Mouse (Mus musculus): Measurements from ENCODE around the gene Arhgap22. TPM values are rescaled to one million over a fixed set of nuclear protein-coding genes. Genes with fewer than 3 reads are reported as not detected.

Gene Arhgap22
- polyA plus RNA-seq, 1 experiment from 2014 or later = 8.1 TPM

DNA sequence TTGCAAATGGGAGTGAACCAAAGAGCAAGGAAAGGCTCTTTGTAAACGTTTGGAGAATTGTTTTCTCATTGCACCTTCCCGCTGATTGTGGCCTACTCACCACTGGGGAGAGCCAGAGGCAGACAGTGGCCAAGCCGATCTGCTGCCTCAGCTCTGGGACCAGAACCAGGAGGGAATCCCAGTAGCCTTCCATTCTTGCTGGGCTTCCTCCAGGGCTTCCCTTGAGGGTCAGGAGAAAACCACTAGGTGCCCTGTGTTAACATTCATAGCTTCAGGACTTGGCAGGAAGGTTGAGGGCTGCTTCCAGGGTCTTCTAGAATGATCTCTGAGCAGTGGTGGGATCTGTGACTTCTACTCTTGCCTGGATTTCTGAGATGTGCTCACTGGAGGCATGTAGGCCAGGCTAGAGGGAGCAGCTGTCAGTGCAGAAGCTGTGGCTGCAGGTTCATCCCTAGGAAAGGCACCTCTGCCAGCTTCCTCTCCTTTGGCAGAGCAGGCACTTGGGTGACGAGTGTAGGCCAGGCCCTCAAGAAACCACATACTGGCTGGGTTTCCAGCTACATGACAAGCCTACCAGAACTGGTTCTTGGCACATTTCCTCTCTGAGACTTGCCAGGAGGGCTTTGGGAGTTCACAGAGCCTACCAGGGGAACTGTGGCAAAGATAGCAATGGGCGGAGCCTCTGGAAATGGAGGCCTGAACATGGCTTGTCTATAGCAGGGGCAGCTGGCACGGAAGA, 138.3 kb downstream of the Arhgap22 start:
- Histone ChIP-seq H3K4me1 (ENCODE audit: control insufficient read depth, insufficient read depth, low read length) (peaks cover 5% of the 10 kb centered on the region; the same call in 1 of the 2 replicates), H3K36me3 (ENCODE audit: control insufficient read depth, insufficient read depth, low read length) (no peaks in the 10 kb centered on the region), H3K27me3 (ENCODE audit: control insufficient read depth, insufficient read depth, low read length) (peaks cover 9% of the 10 kb centered on the region), H3K4me3 (ENCODE audit: low read depth, low read length) (no peak overlapping the region), H3K9ac (replicated peaks; ENCODE audit: low read depth, low read length) (no peak overlapping the region), H3K4me2 (replicated peaks; ENCODE audit: low read depth, low read length) (no peak overlapping the region), H3K9me3 (ENCODE audit: control insufficient read depth, low read depth, low read length) (no peaks in the 10 kb centered on the region), H3K27ac (ENCODE audit: low read length) (no peak overlapping the region)
- 74% methylated on average over 6 of the region's 6 CpGs for WGBS
- no peak for ATAC-seq (ENCODE audit: insufficient number of reproducible peaks, insufficient read depth, low FRiP score, low read depth)

DNA sequence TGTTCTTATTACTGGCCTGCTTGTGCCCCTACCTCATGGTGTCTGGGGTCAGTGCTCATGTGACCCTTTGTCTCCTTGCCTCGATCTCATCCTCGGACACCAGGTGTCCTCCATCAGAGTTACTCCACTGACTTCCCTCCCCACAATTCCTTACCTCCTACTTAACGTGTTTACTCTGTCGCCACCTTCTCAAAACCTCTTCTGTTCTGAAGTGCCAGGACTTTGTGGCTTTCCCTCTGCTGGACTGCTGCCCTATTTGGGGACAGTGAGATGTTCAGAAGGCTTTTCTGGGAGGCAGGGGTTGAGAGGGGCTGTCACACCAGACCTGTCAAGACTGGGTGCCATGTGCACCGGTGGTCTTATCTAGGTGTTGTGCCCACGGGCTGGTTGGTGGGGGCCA, 139.1 kb downstream of the Arhgap22 start:
- H3K27ac ChIP-seq (ENCODE audit: low read length) = no peak overlapping the region
- WGBS = 58% methylated on average over 6 of the region's 6 CpGs
- peaks cover 9% of the 10 kb centered on the region for H3K27me3 ChIP-seq (ENCODE audit: control insufficient read depth, insufficient read depth, low read length)
- no peak overlapping the region for H3K4me2 ChIP-seq (replicated peaks; ENCODE audit: low read depth, low read length)
- ATAC-seq (ENCODE audit: insufficient number of reproducible peaks, insufficient read depth, low FRiP score, low read depth) = no peak
- no peak overlapping the region for H3K9ac ChIP-seq (replicated peaks; ENCODE audit: low read depth, low read length)
- H3K4me3 ChIP-seq (ENCODE audit: low read depth, low read length) = no peak overlapping the region
- no peaks in the 10 kb centered on the region for H3K9me3 ChIP-seq (ENCODE audit: control insufficient read depth, low read depth, low read length)
- no peaks in the 10 kb centered on the region for H3K36me3 ChIP-seq (ENCODE audit: control insufficient read depth, insufficient read depth, low read length)
- H3K4me1 ChIP-seq (ENCODE audit: control insufficient read depth, insufficient read depth, low read length) = peaks cover 5% of the 10 kb centered on the region; the same call in 1 of the 2 replicates

DNA sequence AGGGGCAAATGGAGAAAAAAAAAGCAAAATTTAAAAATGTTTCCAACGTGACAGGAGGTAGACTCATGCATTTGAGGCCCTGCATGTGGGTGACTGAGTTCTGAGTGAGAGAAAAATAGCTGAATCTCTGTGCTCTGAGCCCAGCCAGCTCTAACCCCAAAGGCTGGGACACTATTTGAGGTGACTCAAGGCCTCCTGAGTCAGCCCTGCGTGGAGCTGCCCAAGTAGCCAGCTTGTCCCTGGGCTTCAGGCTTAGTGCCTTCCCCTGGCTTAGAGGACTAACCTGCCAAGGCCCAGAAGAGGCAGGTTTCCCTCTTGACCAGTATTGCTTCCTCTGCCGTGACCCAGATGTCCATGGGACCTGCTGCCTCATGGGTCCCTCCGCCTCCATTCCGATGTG, 141.4 kb downstream of the Arhgap22 start:
- Histone ChIP-seq H3K27me3 (ENCODE audit: control insufficient read depth, insufficient read depth, low read length) (peaks cover 7% of the 10 kb centered on the region), H3K4me1 (ENCODE audit: control insufficient read depth, insufficient read depth, low read length) (peaks cover 5% of the 10 kb centered on the region; the same call in 1 of the 2 replicates), H3K4me3 (ENCODE audit: low read depth, low read length) (no peak overlapping the region), H3K36me3 (ENCODE audit: control insufficient read depth, insufficient read depth, low read length) (no peaks in the 10 kb centered on the region), H3K27ac (ENCODE audit: low read length) (no peak overlapping the region), H3K4me2 (replicated peaks; ENCODE audit: low read depth, low read length) (no peak overlapping the region), H3K9ac (replicated peaks; ENCODE audit: low read depth, low read length) (no peak overlapping the region), H3K9me3 (ENCODE audit: control insufficient read depth, low read depth, low read length) (no peaks in the 10 kb centered on the region)
- no peak for ATAC-seq (ENCODE audit: insufficient number of reproducible peaks, insufficient read depth, low FRiP score, low read depth)
- WGBS = 86% methylated on average over 5 of the region's 5 CpGs

DNA sequence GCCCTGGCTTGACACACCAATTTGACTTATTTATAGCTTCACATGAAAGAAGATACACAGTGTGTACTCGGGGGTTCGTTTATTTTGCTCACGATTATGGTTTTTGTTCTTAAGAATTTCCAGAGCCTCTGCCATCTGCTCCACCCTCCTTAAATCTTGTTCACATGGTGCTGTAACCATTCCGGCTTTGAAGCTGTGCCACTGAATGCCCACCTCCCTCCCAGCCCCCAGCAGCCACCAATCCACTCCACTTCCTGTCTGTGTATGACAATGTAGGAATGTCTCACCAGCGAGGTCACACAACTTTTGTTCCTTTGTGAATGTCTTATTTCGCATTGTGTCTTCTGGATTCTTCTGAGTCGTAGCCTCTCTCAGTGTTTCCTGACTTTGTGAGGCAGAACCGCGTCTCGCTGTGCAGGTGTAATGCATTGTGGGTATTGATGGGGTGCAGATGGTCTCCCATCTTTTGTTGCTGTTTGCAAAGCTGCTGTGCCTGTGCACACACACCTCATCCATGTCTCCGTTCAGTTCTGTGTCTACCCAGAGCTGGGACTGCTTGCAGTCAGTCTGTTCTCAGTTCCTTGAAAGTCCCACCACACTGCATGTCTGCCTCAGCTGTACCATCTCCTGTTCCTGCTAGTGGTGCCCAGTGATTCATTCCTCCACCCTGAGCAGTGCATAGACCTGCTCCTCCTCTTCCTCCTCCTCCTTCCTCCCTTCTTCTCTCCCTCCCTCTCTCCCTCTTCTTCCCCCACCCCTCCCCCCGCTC, 144.0 kb downstream of the Arhgap22 start:
- Histone ChIP-seq H3K4me2 (replicated peaks; ENCODE audit: low read depth, low read length) (no peak overlapping the region), H3K9me3 (ENCODE audit: control insufficient read depth, low read depth, low read length) (no peaks in the 10 kb centered on the region), H3K36me3 (ENCODE audit: control insufficient read depth, insufficient read depth, low read length) (no peaks in the 10 kb centered on the region), H3K4me1 (ENCODE audit: control insufficient read depth, insufficient read depth, low read length) (peaks cover 9% of the 10 kb centered on the region; the same call in 1 of the 2 replicates), H3K27ac (ENCODE audit: low read length) (no peak overlapping the region), H3K27me3 (ENCODE audit: control insufficient read depth, insufficient read depth, low read length) (no peaks in the 10 kb centered on the region), H3K4me3 (ENCODE audit: low read depth, low read length) (no peak overlapping the region), H3K9ac (replicated peaks; ENCODE audit: low read depth, low read length) (no peak overlapping the region)
- ATAC-seq (ENCODE audit: insufficient number of reproducible peaks, insufficient read depth, low FRiP score, low read depth) = no peak
- WGBS = 61% methylated on average over 12 of the region's 12 CpGs

DNA sequence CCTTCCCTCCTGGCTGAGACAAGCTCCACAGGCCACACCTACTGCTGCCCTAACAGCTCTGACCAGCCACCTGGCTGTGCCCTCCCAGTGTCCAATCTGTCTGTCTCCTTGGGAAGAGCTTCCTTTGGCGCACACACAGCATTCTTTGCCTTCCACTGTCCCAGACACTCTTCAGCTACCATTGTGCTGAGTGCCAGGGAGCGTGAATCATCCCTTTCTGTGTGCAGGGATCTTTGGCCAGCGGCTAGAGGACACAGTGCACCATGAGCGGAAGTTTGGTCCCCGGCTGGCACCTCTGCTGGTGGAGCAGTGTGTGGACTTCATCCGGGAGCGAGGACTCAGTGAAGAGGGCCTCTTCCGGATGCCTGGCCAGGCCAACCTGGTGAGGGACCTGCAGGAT, 145.1 kb downstream of the Arhgap22 start:
- H3K4me3 ChIP-seq (ENCODE audit: low read depth, low read length) = no peak overlapping the region
- no peaks in the 10 kb centered on the region for H3K36me3 ChIP-seq (ENCODE audit: control insufficient read depth, insufficient read depth, low read length)
- ATAC-seq (ENCODE audit: insufficient number of reproducible peaks, insufficient read depth, low FRiP score, low read depth) = no peak
- no peak overlapping the region for H3K27ac ChIP-seq (ENCODE audit: low read length)
- WGBS = 89% methylated on average over 8 of the region's 8 CpGs
- H3K4me2 ChIP-seq (replicated peaks; ENCODE audit: low read depth, low read length) = no peak overlapping the region
- H3K9ac ChIP-seq (replicated peaks; ENCODE audit: low read depth, low read length) = no peak overlapping the region
- H3K9me3 ChIP-seq (ENCODE audit: control insufficient read depth, low read depth, low read length) = no peaks in the 10 kb centered on the region
- H3K27me3 ChIP-seq (ENCODE audit: control insufficient read depth, insufficient read depth, low read length) = no peaks in the 10 kb centered on the region
- peaks cover 14% of the 10 kb centered on the region; the same call in 1 of the 2 replicates for H3K4me1 ChIP-seq (ENCODE audit: control insufficient read depth, insufficient read depth, low read length)

DNA sequence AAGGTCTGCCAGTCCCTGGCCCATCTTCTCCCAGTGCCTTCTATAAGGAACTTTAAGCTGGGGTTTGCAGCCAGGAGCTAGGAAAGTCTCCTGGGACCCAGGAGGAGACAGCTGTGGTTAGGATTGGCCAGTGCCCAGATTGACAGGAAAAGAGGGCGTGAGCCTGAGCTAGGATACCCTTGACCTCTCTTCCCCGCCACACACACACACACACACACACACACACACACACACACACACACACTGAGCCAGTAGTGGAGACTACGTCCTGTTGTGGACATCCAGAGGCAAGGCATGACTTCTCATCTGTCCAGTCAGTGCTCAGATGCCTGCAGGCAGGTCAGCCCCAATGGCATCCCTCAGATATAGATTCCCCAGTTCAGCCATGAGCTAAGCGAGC, 147.7 kb downstream of the Arhgap22 start:
- Histone ChIP-seq H3K9me3 (ENCODE audit: control insufficient read depth, low read depth, low read length) (no peaks in the 10 kb centered on the region), H3K36me3 (ENCODE audit: control insufficient read depth, insufficient read depth, low read length) (no peaks in the 10 kb centered on the region), H3K9ac (replicated peaks; ENCODE audit: low read depth, low read length) (no peak overlapping the region), H3K4me1 (ENCODE audit: control insufficient read depth, insufficient read depth, low read length) (peaks cover 12% of the 10 kb centered on the region; the same call in 1 of the 2 replicates), H3K27ac (ENCODE audit: low read length) (no peak overlapping the region), H3K27me3 (ENCODE audit: control insufficient read depth, insufficient read depth, low read length) (no peaks in the 10 kb centered on the region), H3K4me3 (ENCODE audit: low read depth, low read length) (no peak overlapping the region), H3K4me2 (replicated peaks; ENCODE audit: low read depth, low read length) (no peak overlapping the region)
- no peak for ATAC-seq (ENCODE audit: insufficient number of reproducible peaks, insufficient read depth, low FRiP score, low read depth)
- WGBS = 44% methylated on average over 3 of the region's 4 CpGs

DNA sequence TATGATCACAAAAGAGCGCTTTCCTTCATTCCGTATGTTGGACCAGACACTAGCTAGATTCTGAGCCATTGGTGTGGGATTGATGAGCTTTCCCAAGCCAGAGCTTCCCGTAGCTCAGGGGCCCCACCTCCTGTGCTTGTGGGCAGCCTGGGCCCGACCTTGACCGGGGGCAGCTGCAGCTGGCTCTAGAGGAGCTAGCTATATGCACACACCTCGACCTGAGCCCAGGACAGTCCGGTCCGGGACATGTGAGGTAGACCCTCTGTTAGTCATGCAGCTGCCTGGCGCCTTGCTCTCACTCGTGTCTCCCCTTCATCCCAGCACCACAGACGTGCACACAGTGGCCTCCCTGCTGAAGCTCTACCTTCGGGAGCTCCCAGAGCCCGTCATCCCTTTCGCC, 148.3 kb downstream of the Arhgap22 start:
- H3K4me2 ChIP-seq (replicated peaks; ENCODE audit: low read depth, low read length) = peak overlapping the region; percentile 20; the same call in 1 of the 2 replicates
- WGBS = 31% methylated on average over 14 of the region's 14 CpGs
- no peak for ATAC-seq (ENCODE audit: insufficient number of reproducible peaks, insufficient read depth, low FRiP score, low read depth)
- H3K4me3 ChIP-seq (ENCODE audit: low read depth, low read length) = no peak overlapping the region
- H3K27ac ChIP-seq (ENCODE audit: low read length) = no peak overlapping the region
- H3K27me3 ChIP-seq (ENCODE audit: control insufficient read depth, insufficient read depth, low read length) = no peaks in the 10 kb centered on the region
- H3K36me3 ChIP-seq (ENCODE audit: control insufficient read depth, insufficient read depth, low read length) = no peaks in the 10 kb centered on the region
- no peaks in the 10 kb centered on the region for H3K9me3 ChIP-seq (ENCODE audit: control insufficient read depth, low read depth, low read length)
- H3K9ac ChIP-seq (replicated peaks; ENCODE audit: low read depth, low read length) = no peak overlapping the region
- peaks cover 12% of the 10 kb centered on the region; the same call in 1 of the 2 replicates for H3K4me1 ChIP-seq (ENCODE audit: control insufficient read depth, insufficient read depth, low read length)

DNA sequence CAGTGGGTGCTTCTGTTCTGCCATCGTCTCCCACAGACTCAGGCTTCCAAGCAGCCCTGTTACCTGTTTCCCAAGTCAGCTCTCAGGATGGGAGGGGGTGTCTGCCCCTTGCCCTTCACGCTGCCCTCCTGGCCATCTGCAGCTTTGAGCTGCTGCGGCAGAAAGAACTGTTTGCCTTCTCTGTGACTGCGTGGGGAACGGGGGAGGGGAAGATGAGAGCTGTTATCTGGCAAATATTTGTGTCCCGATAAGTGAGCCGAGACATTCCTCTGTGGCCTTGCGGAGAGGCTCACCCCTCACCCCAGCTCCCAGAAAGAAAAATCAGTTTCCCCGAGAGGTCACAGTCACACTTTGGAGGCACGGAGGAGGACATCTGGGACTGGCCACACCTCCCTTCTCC, 149.0 kb downstream of the Arhgap22 start:
- no peaks in the 10 kb centered on the region for H3K9me3 ChIP-seq (ENCODE audit: control insufficient read depth, low read depth, low read length)
- peak; percentile 48 for ATAC-seq (ENCODE audit: insufficient number of reproducible peaks, insufficient read depth, low FRiP score, low read depth)
- no peak overlapping the region for H3K27ac ChIP-seq (ENCODE audit: low read length)
- 7% methylated on average over 10 of the region's 10 CpGs for WGBS
- H3K4me1 ChIP-seq (ENCODE audit: control insufficient read depth, insufficient read depth, low read length) = peaks cover 12% of the 10 kb centered on the region; the same call in 1 of the 2 replicates
- peak overlapping the region; percentile 20; the same call in 1 of the 2 replicates for H3K4me2 ChIP-seq (replicated peaks; ENCODE audit: low read depth, low read length)
- H3K9ac ChIP-seq (replicated peaks; ENCODE audit: low read depth, low read length) = no peak overlapping the region
- H3K36me3 ChIP-seq (ENCODE audit: control insufficient read depth, insufficient read depth, low read length) = no peaks in the 10 kb centered on the region
- H3K4me3 ChIP-seq (ENCODE audit: low read depth, low read length) = no peak overlapping the region
- H3K27me3 ChIP-seq (ENCODE audit: control insufficient read depth, insufficient read depth, low read length) = no peaks in the 10 kb centered on the region
